Mouse (Mus musculus) kidney, adult 2 months (tissue): ENCODE measurements around the gene Wnt7b.

Source experiments
- CTCF ChIP-seq: fragments of 200-500 bp; conservative IDR thresholded peaks from 2 replicates; pipeline ENCODE4 v1.5.1; 2011; ENCODE audit warnings: low read depth, mild to moderate bottlenecking, control low read depth, low read length, moderate library complexity, mixed read lengths; ENCODE audit not compliant: insufficient read depth, insufficient read length
- POLR2A ChIP-seq: fragments of 200-500 bp; IDR thresholded peaks from one replicate; pipeline ENCODE4 v1.6.1; 2011; ENCODE audit warnings: low read depth, low read length, control low read depth

DNA sequence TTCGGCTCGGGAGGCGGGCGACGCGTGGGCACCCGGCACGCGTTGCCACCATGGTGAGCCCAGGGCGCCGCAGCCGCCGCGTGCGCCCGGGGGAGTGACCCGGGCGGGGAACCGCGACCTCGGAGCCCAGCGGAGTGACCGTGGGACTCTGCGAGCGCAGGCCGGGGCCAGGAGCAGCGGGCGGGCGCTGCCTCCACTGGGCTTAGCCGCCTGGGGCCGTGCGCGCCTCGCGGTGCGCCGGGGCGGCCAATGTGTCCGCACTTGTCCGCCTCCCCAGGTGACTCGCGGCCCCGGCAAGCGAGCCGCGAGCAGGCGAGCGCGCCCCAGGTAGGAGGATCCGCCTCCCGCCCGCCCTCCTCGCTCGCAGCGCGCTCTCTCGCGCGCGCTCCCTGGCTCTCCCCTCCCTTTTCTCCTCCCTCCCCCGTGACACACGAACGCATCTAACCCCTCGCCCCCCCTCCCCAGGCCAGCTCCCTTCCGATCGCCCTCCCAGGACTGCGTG, 659 bp downstream of the Wnt7b start:
- TF ChIP-seq POLR2A (no peak), CTCF (no peak)
